Mouse (Mus musculus) bone marrow, adult 2 months (tissue): ENCODE results near the gene Mt1. TPM values are rescaled to one million over a fixed set of nuclear protein-coding genes. Genes with fewer than 3 reads are reported as not detected.

Experiments used
- H3K27ac ChIP-seq: fragments of 200-500 bp; 2 replicates; pipeline ENCODE4 v1.5.1; 2012; ENCODE audit warnings: low read depth, mild to moderate bottlenecking, control low read depth, inconsistent platforms, low read length; ENCODE audit not compliant: control insufficient read depth, poor library complexity, insufficient read depth
- H3K4me1 ChIP-seq: fragments of 200-500 bp; 2 replicates; pipeline ENCODE4 v1.6.1; 2011; ENCODE audit warnings: low read length; ENCODE audit not compliant: control insufficient read depth, insufficient read depth
- H3K4me3 ChIP-seq: fragments of 200-500 bp; replicated peaks from 2 replicates; pipeline ENCODE3; 2011; ENCODE audit warnings: mild to moderate bottlenecking, low read depth, low read length, control low read depth; ENCODE audit not compliant: control insufficient read depth
- CTCF ChIP-seq: fragments of 200-500 bp; IDR thresholded peaks from 2 replicates; pipeline ENCODE4 v1.5.1; 2011; ENCODE audit warnings: low read length, control low read depth; ENCODE audit not compliant: control insufficient read depth, insufficient read depth
- POLR2A ChIP-seq: fragments of 200-500 bp; IDR thresholded peaks from 2 replicates; pipeline ENCODE4 v1.6.1; 2011; ENCODE audit warnings: low read depth, mild to moderate bottlenecking, control low read depth, low read length, borderline replicate concordance; ENCODE audit not compliant: control insufficient read depth
- WGBS: fragments of 180-500 bp; shearing (Covaris S2); methylation state at CpG from one replicate; pipeline ENCODE4 v1.1.7; 2018; 5-methylcytosine and 5-hydroxymethylcytosine counted together
- polyA plus RNA-seq: library from polyadenylated mRNA; stranded (reverse); fragments of >200 nt; gene quantifications from 2 replicates; pipeline ENCODE4 v1.2.4, GENCODE M21; 2011; ENCODE audit warnings: low replicate concordance; ENCODE audit not compliant: missing spikeins, insufficient read depth, insufficient read length

The Mt1 gene
- polyA plus RNA-seq, 1 experiment, result 700 TPM

DNA sequence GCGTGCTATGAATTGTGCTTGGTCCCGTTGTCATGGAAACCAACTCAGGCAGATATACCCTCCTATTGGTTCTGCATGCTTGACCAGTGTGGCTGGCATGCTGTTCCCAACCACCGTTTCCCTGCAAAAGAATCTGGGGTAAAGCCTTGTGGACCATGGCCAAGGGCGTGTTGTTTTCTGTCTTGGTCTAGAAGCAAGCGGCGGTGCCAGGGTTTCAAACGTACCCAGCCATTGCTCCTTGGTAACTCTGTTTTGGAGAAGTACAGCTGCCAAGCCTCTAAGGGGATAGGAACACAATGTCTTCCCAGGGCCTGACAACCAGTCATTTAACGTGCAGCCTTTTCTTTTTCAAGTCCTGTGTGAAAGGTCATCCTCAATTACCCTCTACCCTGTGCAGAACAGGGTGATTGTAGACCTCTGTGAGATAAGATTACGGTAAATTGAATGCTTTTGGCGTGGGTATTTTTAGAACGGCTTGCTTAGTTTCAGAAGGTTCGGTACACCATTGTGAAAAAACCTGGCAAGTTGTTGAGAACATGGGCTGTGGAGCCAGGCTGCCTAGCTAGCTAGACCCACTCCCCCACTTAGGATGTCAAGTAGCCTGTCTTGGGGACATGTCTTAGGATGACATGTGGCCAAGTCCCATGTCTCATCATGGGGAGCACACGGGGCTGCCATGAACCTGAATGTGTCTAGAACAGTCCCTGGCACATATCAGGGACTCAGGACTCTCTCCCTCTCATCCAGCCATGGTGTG lies 10.6 kb downstream of the Mt1 start:
- Histone ChIP-seq H3K27ac (no peak overlapping the region), H3K4me3 (no peak overlapping the region), H3K4me1 (no peaks in the 10 kb centered on the region; the same call in 1 of the 2 replicates)
- WGBS, result 72% methylated on average over 13 of the region's 13 CpGs
- TF ChIP-seq CTCF (no peak), POLR2A (no peak)

DNA sequence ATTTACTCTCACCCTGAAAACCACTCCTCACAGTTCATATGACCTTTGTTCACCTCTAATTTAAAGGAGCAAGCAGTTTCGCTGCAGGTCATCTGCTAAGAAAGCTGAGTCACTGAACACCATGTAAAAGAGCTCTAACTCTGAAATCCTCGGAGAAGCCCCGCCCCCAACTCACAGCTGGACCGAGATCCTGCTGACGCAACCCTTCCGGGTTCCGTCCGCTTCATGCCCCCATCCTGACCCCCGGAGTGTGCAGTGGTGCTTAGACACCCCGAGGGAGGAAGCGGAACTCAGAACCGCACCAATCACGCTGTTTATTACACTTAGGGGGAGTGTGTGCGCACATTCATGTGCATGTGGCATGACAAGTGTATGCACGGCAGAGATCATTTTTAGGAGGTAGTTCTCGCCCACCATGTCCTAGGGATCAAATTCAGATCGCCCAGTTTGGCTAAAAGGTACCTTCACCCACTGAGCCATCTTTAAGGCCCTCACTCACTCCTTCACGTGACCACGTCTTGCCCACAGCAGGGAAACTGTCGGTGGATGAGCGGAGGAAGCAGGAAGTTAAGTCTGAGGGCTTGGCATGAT lies 12.3 kb downstream of the Mt1 start:
- Histone ChIP-seq H3K27ac (peak overlapping the region; percentile 17; the same call in 1 of the 2 replicates), H3K4me3 (peak overlapping the region; percentile 60), H3K4me1 (no peaks in the 10 kb centered on the region; the same call in 1 of the 2 replicates)
- TF ChIP-seq CTCF, result no peak
- TF ChIP-seq POLR2A, result no peak
- WGBS, result 4% methylated on average over 21 of the region's 21 CpGs

DNA sequence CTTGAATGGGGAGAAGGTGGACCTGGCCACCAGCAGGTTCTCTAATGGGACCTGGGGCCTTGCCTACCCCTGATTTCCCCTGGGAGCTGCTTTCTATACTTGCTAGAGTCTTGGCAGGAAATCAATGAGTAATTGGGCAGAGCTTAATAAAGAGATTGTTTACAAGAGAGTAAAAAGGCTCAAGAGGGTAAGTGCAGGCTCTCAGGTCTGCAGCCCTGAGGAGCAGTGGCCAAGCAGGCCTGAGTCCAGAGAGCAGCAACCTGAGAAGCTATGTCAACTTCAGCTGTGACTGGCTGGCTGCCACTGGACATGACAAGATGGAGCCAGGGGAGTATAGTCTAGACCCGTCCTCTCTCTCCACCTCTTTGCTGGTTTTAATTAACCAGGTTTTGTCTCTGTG lies 14.0 kb downstream of the Mt1 start:
- 71% methylated on average over 1 of the region's 1 CpGs for WGBS
- TF ChIP-seq CTCF (no peak), POLR2A (no peak)
- no peaks in the 10 kb centered on the region; the same call in 1 of the 2 replicates for H3K4me1 ChIP-seq
- H3K4me3 ChIP-seq, result no peak overlapping the region
- H3K27ac ChIP-seq, result no peak overlapping the region

DNA sequence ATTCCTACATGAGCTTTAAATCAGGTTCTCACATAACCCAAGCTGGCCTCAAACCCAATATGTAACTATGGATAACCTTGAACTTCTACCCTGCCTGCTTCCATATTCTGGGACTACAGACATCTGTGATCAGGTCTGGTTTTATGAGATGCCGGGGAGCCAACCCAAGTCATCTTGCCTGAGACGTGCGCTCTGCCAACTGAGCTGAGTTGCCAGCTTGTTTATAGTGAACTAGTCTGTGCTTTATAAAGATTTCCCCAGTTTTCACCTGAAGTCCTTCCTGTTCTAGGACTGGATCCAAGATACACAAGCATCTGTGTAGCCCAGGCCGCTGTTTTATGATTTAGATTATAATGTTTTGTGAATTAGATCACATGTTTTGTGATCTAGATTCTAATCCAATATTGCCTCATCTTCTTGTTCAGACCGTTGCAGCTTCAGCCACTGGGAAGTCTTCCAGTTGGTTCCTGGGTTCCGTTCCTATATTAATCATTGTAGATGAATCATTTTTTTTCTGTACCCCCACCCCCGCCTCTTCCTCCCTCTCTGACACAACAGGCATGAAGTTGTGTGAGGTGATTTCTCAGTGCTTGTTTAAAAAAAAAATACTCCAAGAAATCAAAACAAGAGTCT lies 15.8 kb downstream of the Mt1 start:
- H3K27ac ChIP-seq, result no peak overlapping the region
- WGBS, result 78% methylated on average over 7 of the region's 7 CpGs
- H3K4me1 ChIP-seq, result no peaks in the 10 kb centered on the region; the same call in 1 of the 2 replicates
- no peak for TF ChIP-seq CTCF
- TF ChIP-seq POLR2A, result no peak
- no peak overlapping the region for H3K4me3 ChIP-seq

DNA sequence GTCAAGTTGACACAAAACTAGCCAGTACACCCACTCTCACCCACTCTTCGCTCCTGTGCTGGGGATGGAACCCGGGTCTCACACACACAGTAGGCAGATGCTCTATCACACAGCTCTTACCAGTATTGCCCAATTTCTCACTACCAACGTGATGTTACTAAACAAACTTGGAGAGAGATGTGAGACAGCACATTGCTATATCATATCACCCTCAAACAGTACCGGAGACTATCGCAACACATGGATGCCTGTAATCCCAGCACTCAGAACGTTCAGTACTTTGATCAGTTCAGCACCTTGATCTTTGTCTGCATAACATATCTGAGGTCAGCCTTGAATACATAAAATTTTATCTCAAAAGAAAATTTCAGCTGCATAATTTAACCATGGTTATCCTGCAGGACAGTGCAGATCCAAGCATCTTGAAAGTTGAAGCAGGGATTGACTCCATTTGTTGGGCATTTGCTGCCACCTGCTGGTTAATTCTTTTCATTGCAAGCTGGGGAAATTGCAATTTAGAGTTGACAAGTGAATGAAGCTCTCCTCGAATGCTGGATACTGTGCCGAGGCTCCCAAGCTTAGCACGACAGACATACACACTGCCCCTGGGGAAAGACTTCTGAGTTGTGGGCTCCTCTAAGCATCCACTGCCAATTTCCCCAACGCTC lies 20.5 kb downstream of the Mt1 start:
- H3K4me3 ChIP-seq, result no peak overlapping the region
- TF ChIP-seq POLR2A, result no peak
- TF ChIP-seq CTCF, result peak; percentile 24; the same call in 1 of the 2 replicates
- WGBS, result 45% methylated on average over 10 of the region's 10 CpGs
- no peak overlapping the region for H3K27ac ChIP-seq
- no peaks in the 10 kb centered on the region for H3K4me1 ChIP-seq

DNA sequence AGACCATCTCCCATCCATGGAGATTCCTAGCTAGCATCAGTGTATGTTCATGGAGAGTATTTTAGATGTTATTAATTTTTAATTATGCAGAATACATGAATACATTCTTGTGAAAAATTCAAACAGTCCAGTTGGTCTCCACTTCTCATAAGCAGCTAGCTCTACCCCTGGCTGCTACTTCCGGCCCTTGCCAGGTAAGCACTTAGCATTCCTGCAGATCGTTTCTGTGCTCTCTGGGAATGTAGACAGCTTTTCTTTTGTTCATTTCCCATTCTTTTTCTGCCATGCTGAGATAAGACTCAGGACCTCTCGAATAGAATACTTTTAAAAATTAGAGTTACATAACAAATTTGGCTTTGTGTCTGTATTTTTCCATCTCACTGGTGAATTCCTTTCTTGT lies 25.2 kb downstream of the Mt1 start:
- whole genome bisulfite sequencing, result 67% methylated on average over 3 of the region's 3 CpGs
- Histone ChIP-seq H3K4me1 (no peaks in the 10 kb centered on the region), H3K27ac (no peak overlapping the region), H3K4me3 (no peak overlapping the region)
- no peak for TF ChIP-seq POLR2A

DNA sequence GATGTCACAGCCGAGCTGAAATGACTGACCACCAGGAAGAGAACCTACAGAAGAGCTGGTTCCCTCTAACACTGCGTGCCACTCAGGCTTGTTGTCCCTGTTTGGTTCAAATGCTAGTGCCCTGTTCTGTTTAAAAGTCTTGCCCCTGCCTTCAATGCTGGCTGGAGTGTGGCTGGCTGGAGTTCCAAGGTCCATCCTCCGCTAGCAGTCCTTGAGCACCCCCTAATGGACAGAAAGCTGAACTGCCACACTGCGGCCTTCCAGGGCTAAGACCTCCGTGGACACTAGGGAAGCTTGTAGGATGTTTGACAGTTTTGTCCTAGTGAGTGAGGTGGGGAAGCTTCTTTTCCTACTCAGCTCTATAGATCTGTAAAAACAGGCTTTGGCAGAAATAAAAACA lies 26.9 kb downstream of the Mt1 start:
- Histone ChIP-seq H3K27ac (no peak overlapping the region), H3K4me1 (no peaks in the 10 kb centered on the region), H3K4me3 (no peak overlapping the region)
- 25% methylated on average over 5 of the region's 5 CpGs for WGBS
- no peak for TF ChIP-seq POLR2A
- peak; percentile 86 for TF ChIP-seq CTCF

DNA sequence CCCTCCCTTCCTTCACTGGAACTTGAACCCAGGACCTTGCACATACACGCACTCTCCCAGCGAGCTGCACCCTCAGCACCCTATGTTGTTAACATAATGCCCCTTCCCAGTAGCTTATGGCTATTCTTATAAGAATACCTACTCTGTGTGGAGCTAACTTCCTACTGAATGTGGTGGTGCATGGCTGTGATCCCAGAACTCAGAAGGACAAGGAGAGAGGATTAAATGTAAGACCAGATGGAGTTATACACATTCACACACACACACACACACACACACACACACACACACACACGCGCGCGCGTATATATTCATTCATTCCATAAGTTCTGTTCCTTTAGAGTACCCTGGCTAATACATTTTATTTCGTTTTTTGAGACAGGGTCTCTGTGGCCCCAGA lies 27.4 kb downstream of the Mt1 start:
- Histone ChIP-seq H3K4me3 (no peak overlapping the region), H3K4me1 (no peaks in the 10 kb centered on the region), H3K27ac (no peak overlapping the region)
- TF ChIP-seq CTCF, result no peak
- no peak for TF ChIP-seq POLR2A
- WGBS, result 84% methylated on average over 8 of the region's 8 CpGs
